Mouse (Mus musculus): ENCODE measurements around the gene Spem1.

The Spem1 gene

GRCm38 (mm10) chr11:69836703-69837576 lies 15.0 kb upstream of the Spem1 start:
- DNase-seq (ENCODE audit: low spot score), result peak; percentile 67

GRCm38 (mm10) chr11:69835966-69836335 lies 14.0 kb upstream of the Spem1 start:
- no peak for DNase-seq (ENCODE audit: low spot score)

- DNase-seq (ENCODE audit: low spot score), result no peak
Observed at GRCm38 (mm10) chr11:69835326-69835965, 13.5 kb upstream of the Spem1 start.

GRCm38 (mm10) chr11:69834001-69834549 lies 12.1 kb upstream of the Spem1 start:
- DNase-seq (ENCODE audit: low spot score), result no peak

GRCm38 (mm10) chr11:69833554-69833953 lies 11.6 kb upstream of the Spem1 start:
- DNase-seq (ENCODE audit: low spot score), result no peak

GRCm38 (mm10) chr11:69828832-69829231 lies 6.9 kb upstream of the Spem1 start:
- DNase-seq (ENCODE audit: low spot score), result peak; percentile 33

GRCm38 (mm10) chr11:69823456-69823855 lies 1.5 kb upstream of the Spem1 start:
- DNase-seq (ENCODE audit: low spot score), result no peak

GRCm38 (mm10) chr11:69818871-69819270 lies 3.1 kb downstream of the Spem1 start:
- no peak for DNase-seq (ENCODE audit: low spot score)

- no peak for DNase-seq (ENCODE audit: low spot score)
Observed at GRCm38 (mm10) chr11:69818365-69818764, 3.6 kb downstream of the Spem1 start, which contains the start of gene Spem2. TSS of gene Spem2 (minus strand) at chr11:69818465.

- DNase-seq (ENCODE audit: low spot score), result no peak
Observed at GRCm38 (mm10) chr11:69816520-69816919, 5.5 kb downstream of the Spem1 start.

GRCm38 (mm10) chr11:69815155-69815554 lies 6.8 kb downstream of the Spem1 start, which contains the start of gene Gm39566:
TSS of gene Gm39566 (minus strand) at chr11:69815298.
- DNase-seq (ENCODE audit: low spot score), result no peak

GRCm38 (mm10) chr11:69810280-69810679 lies 11.7 kb downstream of the Spem1 start:
- no peak for DNase-seq (ENCODE audit: low spot score)

GRCm38 (mm10) chr11:69807641-69808040 lies 14.3 kb downstream of the Spem1 start:
- peak; percentile 45 for DNase-seq (ENCODE audit: low spot score)

GRCm38 (mm10) chr11:69806378-69806777 lies 15.6 kb downstream of the Spem1 start:
- no peak for DNase-seq (ENCODE audit: low spot score)

- DNase-seq (ENCODE audit: low spot score), result peak; percentile 10
Observed at GRCm38 (mm10) chr11:69804972-69805909, 16.7 kb downstream of the Spem1 start, which contains the start of gene Tmem102. TSS of gene Tmem102 (minus strand) at chr11:69805624.

- DNase-seq (ENCODE audit: low spot score), result peak; percentile 53
Observed at GRCm38 (mm10) chr11:69804652-69804940, 17.4 kb downstream of the Spem1 start.

GRCm38 (mm10) chr11:69803786-69804651 lies 18.0 kb downstream of the Spem1 start:
- peak; percentile 89 for DNase-seq (ENCODE audit: low spot score)

GRCm38 (mm10) chr11:69803328-69803727 lies 18.7 kb downstream of the Spem1 start:
- no peak for DNase-seq (ENCODE audit: low spot score)

- peak; percentile 75 for DNase-seq (ENCODE audit: low spot score)
Observed at GRCm38 (mm10) chr11:69802648-69803105, 19.3 kb downstream of the Spem1 start.

GRCm38 (mm10) chr11:69801379-69801977 lies 20.5 kb downstream of the Spem1 start, which contains the start of gene Fgf11:
TSS of gene Fgf11 (minus strand) at chr11:69801857.
- no peak for DNase-seq (ENCODE audit: low spot score)
